Mouse (Mus musculus) natural killer cell, adult 2 months (primary cell): ENCODE data around the gene Elmod1.

Experiments used
- DNase-seq, 2 experiments: peaks; one replicate each; pipeline ENCODE4 v3.0.0; 2022; ENCODE audit warnings: low spot score in 2 of 2

The Elmod1 gene

DNA sequence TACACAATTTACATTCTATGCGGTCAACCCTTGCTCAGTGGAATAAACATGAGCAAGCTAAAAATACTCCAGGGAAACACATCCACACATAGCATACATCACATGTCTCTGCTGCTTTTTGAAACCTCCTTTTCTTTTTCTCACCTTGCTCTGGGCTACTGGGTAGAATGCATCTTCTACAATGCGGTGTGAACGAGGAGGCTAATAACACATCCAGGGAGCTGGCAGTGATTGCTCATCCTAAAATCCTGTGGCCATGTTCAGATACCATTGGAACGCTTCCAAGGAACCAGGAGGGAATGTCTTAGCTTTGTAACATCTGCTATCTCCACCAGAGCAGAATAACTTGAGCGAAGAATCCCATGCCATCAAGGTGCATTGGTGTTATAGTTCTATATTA is 64.8 kb downstream of the Elmod1 start:
- no peak for DNase-seq

DNA sequence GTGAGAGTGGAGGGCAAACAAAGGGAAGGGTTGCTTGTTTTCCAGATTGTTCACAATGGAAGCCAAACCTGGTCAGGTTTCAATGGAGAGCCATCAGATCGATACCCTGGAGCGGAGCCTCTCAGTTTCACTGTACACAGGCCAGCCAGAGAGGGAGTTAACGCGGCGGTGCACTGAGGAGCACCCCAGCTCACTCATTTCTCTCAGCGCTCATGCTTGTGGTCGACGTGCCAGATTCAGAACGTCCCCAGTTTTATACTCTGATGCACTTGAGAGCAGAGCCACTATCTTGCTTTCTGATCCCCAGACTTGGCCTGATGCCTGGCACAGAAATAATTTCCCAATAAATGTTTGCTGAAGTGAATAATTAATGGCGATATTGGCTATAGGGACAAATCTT is 68.3 kb downstream of the Elmod1 start:
- no peak for DNase-seq

DNA sequence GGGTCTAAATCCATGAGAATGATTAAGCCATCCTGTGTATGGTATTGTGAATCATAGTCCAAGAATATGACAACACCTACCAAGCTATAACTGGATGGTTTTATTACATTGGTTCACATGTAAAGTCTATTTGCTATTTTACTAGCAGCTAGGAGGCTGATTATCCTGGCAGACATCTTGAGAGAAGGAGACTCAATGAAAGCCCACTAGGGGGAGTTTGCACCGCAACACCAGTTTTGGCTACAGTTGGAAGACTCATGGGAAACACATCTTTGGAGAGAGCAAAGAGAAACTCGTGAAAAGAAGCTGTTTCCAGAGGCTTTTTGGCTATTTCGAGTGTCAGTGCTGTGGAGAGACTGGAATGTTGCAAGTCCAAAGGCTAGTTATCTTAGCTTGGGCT is 69.7 kb downstream of the Elmod1 start:
- DNase-seq: no peak

DNA sequence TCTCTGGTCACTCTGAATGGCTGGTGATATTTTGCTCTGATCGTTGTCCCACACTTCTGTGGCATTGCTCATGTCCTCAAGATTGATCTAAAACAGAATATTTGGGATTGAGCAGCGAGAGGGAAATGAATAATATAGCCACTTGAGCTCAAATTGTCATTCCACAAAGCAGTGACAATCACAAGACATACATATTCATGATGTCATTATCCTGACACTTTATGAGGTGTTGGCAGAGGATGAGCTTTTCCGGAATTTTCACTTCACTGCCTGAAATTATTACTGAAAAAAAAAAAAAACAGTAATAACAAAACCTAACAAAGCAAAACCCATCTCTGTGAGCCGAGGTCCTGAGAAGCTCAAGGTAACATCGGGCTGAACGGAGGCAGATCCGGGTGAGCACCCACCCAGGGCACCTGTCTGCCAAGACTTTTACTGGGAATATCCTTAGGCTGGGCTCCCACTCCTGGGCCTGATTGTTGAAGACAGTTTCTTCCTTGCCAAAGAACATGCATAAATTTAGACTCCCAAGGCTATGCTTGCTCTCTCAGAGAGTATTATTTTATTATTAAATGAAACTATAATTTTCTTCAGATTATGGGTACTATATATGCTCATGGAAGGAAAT is 71.8 kb downstream of the Elmod1 start:
- no peak for DNase-seq

DNA sequence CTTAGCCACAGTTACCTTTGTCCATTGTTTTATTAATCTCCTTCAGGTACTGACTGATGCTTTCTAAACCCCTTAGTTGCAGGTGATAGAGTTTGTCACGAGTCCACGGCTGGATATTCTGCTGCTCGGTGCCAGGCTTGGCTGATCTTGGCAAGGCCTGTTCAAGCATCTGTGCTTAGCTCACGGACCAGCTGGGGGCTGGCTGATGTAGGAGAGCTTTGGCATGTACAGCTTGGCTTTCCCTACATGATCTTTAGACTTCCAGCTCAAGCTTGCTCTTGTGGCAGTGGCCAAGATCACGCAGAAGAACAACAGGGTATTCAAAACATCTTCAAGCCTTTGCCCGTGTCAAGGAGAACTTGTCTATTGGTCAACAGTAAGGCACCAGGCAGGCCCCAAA is 75.3 kb downstream of the Elmod1 start:
- DNase-seq: no peak

DNA sequence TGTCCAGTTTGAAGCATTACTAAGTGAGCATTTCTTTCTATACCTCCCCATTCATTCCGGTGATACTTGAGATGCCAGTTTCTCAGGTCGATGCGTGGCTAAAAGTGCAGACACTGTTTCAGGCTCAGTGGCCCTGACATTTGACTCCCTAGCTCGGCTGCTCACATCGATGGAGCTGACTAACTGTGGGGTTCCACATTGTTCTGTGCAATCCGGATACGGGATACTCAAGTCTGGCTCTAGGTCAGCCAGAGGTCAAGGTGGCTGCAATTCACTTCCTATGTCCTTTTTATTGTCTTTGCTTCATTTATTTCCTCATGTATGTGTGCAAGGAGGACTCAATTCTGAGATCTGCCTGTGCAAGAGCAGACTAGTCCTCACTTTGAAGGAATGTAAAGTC is 79.3 kb downstream of the Elmod1 start:
- DNase-seq: no peak

DNA sequence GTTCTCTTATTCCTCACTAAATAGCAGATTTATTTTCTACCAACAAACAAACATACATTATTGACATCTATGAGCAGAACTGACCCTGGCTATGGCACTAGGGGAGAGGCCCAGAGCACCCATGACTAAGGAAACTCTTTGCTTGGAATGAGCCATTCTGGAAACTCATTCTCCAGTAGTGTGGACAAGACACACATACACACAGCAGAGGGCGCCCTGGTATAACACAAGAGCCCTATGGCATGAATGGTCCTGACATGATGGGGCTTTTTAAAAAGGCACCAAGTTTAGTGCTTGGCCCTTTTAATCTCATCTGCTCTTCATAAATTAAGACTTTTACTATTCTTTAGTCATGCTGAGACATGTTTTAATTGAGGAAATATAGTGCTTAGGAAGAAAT is 85.0 kb downstream of the Elmod1 start:
- no peak for DNase-seq

DNA sequence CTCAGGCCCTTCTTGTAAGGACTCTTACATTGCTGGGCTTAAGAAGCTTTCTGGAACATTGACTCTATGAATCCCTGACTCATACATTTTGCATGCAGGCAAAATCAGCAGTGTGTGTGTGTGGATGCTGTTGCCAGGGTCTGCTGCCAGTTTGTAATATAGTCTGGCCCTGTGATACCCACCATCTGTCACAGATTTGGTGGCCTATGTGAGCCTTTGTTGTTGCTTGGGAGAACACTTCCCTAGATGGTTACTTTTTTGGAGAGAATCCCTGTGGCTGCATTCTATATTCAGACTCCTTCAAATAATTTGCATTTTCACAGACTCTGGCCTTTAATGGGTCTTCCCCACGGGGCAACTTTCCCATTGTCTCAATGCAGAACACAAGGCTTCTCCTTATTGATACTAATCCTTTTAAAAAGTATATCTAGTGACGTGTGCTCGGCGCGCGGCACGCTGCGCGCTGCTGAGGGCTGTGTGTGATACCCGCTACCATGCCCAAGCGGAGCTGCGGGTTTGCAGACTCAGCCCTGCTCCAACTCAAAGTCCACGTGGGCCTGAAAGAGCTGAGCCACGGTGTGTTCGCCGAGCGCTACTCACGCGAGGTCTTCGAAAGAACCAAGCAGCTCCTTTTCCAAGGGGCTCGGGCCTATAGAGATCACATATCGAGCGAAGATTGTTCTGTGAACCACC is 91.4 kb downstream of the Elmod1 start:
- DNase-seq: no peak

DNA sequence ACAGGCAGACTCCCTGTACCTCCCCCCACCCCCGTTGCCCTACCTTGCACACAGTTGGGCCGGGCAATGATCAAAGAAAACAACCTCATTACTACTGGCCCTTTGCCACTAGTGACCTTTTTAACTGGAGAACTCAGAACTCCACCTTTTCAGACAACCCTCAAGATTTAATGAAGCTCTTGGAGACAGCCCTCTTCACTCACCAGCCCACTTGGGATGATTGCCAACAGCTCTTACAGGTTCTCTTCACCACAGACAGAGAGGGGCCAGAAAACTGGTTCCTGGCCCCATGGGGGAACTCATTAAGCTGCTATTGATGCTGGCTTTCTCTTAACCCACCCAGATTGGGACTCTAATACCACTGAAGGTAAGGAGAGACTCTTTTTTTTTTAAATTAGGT is 97.7 kb downstream of the Elmod1 start:
- no peak for DNase-seq

DNA sequence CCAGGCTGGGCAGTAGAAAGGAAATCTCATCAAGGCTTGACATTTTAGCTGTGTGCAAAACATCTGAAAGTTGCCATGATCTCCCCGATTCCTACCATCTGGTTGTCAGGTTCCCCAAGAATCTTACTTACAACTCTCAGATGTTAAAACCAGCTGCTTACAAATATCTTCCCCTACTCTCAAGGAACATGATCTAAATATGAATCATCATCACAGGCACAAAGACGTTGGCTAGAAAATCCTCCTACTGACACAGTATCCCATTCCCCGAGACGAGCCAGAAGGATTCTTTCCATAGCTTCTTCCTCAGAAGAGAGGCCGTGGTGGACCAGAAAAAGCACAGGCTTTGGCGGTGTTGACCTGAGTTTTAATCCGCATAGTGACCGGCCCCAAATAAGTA is 101.9 kb downstream of the Elmod1 start:
- DNase-seq: no peak
